Mouse (Mus musculus) lung, postnatal 0 days (tissue): ENCODE data around the gene Slc39a13.
A peak's percentile ranks its signal among the peaks of the same experiment; 100 is the strongest.

Source experiments
- CTCF ChIP-seq: IDR thresholded peaks from 2 replicates; pipeline ENCODE4 v1.5.1; 2016; ENCODE audit warnings: antibody characterized with exemption, mild to moderate bottlenecking
- EP300 ChIP-seq: IDR thresholded peaks from 2 replicates; pipeline ENCODE4 v1.6.1; 2016; ENCODE audit warnings: antibody characterized with exemption, mild to moderate bottlenecking, control low read depth

- TF ChIP-seq CTCF (peak; percentile 44), EP300 (no peak)
These were observed 40.2 kb upstream of the Slc39a13 start for GRCm38 (mm10) chr2:91110429-91110828.
